Mouse (Mus musculus): ENCODE results near the gene 2210407C18Rik.

The 2210407C18Rik gene

GRCm38 (mm10) chr11:58597837-58598236 lies 18.0 kb downstream of the 2210407C18Rik start:
- no peak for DNase-seq

- DNase-seq = no peak
Observed at GRCm38 (mm10) chr11:58594814-58595213, 21.1 kb downstream of the 2210407C18Rik start, which contains the start of gene Olfr324. Gene Olfr324, plus strand, starts transcription at chr11:58595114.

GRCm38 (mm10) chr11:58588620-58589250 lies 27.1 kb downstream of the 2210407C18Rik start:
- DNase-seq = peak; percentile 36

- DNase-seq = peak; percentile 68
Observed at GRCm38 (mm10) chr11:58587898-58588348, 28.0 kb downstream of the 2210407C18Rik start.

GRCm38 (mm10) chr11:58578636-58579035 lies 37.2 kb downstream of the 2210407C18Rik start:
- DNase-seq = no peak

GRCm38 (mm10) chr11:58577430-58577829 lies 38.4 kb downstream of the 2210407C18Rik start, which contains the start of gene Olfr325:
Gene Olfr325, plus strand, starts transcription at chr11:58577730.
- no peak for DNase-seq

GRCm38 (mm10) chr11:58570405-58570804 lies 45.5 kb downstream of the 2210407C18Rik start, which contains the start of gene Olfr224:
Gene Olfr224, minus strand, starts transcription at chr11:58570553.
- no peak for DNase-seq
